Mouse (Mus musculus) mouse trophoblast stem cell (cell line): ENCODE results near the gene Oas1f.
"Not testable (repeated sequence)": the region's sequence is repeated elsewhere in the genome, so short reads cannot be mapped to it uniquely, and the experiment has no call there.

Source experiments
- in situ Hi-C, 2 experiments: fragments of 300-500 bp; cut with MseI, MboI; formaldehyde crosslinking; loops; 2 replicates in 1 of 2; 3 replicates in 1 of 2; pipeline ENCODE4 v1.15.1; 2025

Gene Oas1f

GRCm38 (mm10) chr5:120870782-120871181 lies 23.6 kb downstream of the Oas1f start:
- in situ Hi-C loops = no loop called here

DNA sequence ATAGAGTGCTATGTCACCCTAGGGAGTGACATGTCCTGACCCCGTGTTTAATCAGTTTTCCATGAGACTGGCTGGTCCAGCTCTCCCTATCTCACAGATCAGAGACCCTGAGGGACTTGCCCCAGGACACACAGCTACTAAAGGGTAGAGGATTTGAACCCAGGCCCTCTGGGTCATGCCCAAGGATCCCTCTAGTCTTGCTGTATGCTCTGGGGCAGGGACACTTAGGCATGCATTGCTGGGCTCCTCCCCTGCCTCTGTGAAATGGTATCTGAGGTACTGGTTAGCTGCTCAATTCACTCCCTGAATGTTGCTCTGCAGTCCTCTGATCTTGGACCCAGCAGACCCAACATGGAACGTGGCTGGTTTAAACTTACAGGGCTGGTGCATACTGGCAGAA lies 24.3 kb downstream of the Oas1f start:
- in situ Hi-C loops = no loop called here

DNA sequence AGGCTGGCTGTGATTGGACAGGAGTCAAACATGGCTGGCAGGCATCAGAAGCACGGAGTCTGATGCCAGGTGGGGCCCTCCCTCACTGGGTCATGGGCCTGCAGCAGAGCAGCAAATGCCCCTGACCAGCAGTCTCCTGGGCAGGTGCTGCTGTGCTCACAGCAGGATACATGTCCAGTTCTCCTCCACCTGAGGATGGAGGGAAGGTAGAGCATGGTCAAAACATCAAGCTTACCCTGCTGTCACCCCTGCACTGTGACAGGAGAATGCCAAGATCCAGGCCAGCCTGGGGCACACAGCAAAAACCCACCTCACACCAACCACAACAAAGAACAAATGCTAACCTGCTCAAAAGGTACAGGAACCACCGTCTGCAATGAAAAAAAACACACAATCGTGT lies 29.7 kb downstream of the Oas1f start:
- in situ Hi-C loops = not testable (repeated sequence)

- in situ Hi-C loops = not testable (repeated sequence)
These were observed 30.2 kb downstream of the Oas1f start for GRCm38 (mm10) chr5:120877407-120877806.

DNA sequence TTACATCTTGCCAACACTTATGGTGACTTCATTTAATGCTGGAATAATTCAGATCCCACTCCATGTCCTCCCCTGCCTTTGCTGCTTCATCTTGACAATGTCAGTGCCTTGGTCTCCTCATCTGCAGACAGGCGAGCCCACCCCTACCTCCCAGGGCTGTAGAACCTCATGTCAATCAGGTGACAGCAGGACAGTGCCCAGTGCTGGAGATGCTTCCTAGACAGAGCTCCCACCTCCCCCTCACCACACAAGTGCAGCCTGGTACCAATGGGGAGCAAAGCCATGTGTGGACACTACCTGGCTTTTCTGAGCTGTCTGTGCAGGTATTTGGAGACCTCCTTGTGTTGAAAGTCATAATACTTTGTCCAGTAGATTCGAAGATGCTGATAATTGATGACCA lies 31.6 kb downstream of the Oas1f start:
- in situ Hi-C loops = not testable (repeated sequence)

GRCm38 (mm10) chr5:120881681-120882080 lies 34.5 kb downstream of the Oas1f start:
- in situ Hi-C loops = not testable (repeated sequence)

- in situ Hi-C loops = not testable (repeated sequence)
These were observed 40.2 kb downstream of the Oas1f start, which contains the start of gene Oas1g for GRCm38 (mm10) chr5:120887413-120887812. Gene Oas1g (minus strand): TSS chr5:120887613.

GRCm38 (mm10) chr5:120887831-120888230 lies 40.7 kb downstream of the Oas1f start:
- in situ Hi-C loops = no loop called here

GRCm38 (mm10) chr5:120888294-120888815 lies 41.2 kb downstream of the Oas1f start:
- in situ Hi-C loops = not testable (repeated sequence)

GRCm38 (mm10) chr5:120890026-120890425 lies 42.9 kb downstream of the Oas1f start:
- in situ Hi-C loops = no loop called here

- in situ Hi-C loops = no loop called here
These were observed 43.8 kb downstream of the Oas1f start for GRCm38 (mm10) chr5:120890991-120891390.

- in situ Hi-C loops = not testable (repeated sequence)
These were observed 44.5 kb downstream of the Oas1f start for GRCm38 (mm10) chr5:120891566-120892242.

DNA sequence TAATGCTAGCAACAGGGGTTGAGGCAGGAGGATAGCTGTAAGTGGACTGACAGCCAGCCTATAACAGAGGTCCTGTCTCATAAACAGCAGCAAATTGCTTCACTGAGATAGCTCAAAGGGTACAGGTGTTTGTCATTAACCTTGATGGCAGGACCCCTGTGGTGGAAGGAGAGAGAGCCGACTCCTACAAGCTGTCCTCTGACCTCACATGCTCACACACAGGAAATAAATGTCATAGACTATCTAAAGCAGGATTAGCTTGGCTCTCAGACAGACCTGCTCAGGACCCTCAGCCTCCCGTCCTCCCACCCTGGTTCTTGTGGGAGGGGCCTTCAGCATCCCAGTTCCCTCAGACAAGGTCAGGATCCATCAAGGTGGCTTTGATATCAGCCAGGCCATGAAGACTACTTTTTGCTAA lies 45.1 kb downstream of the Oas1f start:
- in situ Hi-C loops = no loop called here

GRCm38 (mm10) chr5:120893866-120894265 lies 46.7 kb downstream of the Oas1f start:
- in situ Hi-C loops = not testable (repeated sequence)

GRCm38 (mm10) chr5:120894692-120895091 lies 47.5 kb downstream of the Oas1f start:
- in situ Hi-C loops = not testable (repeated sequence)

DNA sequence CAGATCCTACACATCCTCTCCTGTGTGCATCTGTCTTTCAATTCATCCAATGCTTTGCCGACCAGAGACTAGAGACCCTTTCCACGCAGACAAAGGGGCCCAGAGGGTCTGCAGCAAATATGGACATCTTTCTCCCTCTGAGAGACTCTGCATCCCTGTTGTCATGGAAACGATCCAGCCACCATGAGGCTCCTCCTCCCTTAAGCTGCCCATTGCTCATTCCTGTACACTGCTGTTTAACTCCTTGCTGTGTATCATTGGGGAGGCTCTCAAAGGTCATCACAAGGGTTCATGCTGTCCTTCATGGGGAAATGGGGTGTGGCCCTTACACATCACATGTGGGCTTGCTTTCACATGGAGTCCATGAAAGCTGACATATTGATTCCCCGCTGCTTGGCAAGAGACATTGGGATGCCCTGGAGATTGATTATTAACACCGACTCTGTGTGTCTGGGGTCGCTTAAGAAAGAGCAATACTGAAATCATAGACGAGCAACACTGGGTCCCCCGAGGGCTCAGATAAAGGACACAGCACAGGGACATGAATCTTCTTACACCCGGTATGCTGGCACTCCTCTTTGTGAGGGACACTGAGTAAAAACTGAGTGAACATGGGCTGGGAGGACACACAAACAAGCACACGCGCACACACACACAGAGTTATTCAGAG lies 48.2 kb downstream of the Oas1f start:
- in situ Hi-C loops = no loop called here

DNA sequence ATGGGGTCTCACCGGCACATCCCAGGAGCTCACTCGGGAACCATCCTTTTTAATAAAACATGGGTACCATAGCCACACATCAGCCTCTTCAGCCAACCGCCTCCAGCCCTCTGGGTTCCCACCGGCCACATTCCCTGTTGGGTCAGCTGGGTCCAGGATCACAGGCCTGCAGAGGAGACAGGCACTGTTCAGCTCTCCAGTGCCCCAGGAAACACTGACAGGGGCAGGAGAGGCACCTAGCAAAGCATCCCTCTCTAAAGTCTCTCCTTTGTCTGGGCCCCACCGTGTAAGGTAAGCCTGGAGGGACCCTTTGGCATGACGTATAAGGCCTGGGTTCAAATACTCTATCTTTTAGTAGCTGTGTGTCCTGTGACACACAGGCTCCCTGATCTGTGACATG lies 51.1 kb downstream of the Oas1f start:
- in situ Hi-C loops = no loop called here

DNA sequence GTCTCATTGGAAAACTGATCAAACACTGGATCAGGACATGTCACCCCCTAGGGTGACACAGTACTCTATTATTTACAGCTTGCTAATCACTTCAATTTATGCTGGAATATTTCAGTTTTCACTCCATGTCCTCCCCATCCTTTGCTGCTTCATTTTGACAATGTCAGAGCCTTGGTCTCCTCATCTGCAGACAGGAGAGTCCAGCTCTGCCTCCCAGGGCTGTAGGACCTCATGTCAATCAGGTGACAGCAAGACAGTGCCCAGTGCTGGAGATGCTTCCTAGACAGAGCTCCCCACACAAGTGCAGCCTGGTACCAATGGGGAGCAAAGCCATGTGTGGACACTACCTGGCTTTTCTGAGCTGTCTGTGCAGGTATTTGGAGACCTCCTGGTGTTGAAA lies 51.6 kb downstream of the Oas1f start:
- in situ Hi-C loops = no loop called here

DNA sequence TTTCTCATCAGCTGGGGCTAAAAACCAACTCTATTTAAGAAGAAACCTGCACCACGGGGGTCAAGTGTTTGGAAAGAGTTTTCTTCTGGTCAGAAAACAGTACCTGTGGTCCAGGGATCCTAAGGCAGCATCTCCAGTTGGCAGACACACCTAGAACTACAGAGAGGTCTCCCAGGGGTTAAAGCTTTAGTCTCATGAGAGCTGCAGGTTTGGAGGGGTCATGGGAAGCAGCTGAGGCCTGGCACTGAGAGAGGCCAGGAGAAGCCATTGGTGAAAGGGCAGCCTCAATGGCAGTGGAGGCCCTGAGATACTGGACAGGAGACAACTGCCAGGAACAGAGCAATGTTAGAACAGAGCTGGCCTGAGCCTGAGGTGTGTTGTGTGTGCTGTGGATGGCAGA lies 53.5 kb downstream of the Oas1f start:
- in situ Hi-C loops = no loop called here

DNA sequence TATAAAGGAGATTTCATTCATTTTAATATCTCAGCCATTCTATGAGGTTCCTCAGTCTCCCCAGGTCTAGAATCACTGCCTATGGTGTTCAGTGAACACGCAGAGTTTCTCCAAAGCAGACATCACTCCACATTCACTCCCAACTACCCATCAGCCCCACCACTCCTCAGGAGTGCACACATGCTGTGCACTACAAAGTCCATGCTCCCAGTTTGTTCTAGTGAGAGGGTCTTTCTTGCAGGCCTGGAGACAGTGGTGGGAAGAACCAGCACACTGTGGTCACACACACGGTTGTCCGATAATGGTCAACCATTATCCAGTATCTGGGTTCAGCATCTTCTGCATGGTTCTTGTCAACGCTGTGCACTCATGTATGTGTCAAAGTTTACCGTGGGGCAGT lies 54.9 kb downstream of the Oas1f start:
- in situ Hi-C loops = no loop called here

GRCm38 (mm10) chr5:120906791-120907733 lies 59.9 kb downstream of the Oas1f start, which contains the start of gene Oas1a:
Gene Oas1a (minus strand): TSS chr5:120907521.
- in situ Hi-C loops = not testable (repeated sequence)
